Mouse (Mus musculus): ENCODE measurements at regions not wholly inside any gene's neighbourhood (a gene's known extent, or its start where the extent isn't known, plus 50 kb on each side); places are given as distances from the start of the nearest gene placed in this dataset.
A peak's percentile ranks its signal among the peaks of the same experiment; 100 is the strongest.

GRCm38 (mm10) chr10:110587529-110587928 is 131.5 kb upstream of the Nav3 start:
- H3K36me3 ChIP-seq, result no peaks in the 10 kb centered on the region
- H3K4me3 ChIP-seq, result no peak overlapping the region
- no peak overlapping the region for H3K27ac ChIP-seq
- 74% methylated on average over 13 of the region's 13 CpGs for WGBS
- H3K4me1 ChIP-seq (replicated peaks), result no peaks in the 10 kb centered on the region
- no peaks in the 10 kb centered on the region for H3K9me3 ChIP-seq
- no peaks in the 10 kb centered on the region for H3K27me3 ChIP-seq (ENCODE audit: insufficient read depth, poor library complexity, severe bottlenecking)
- DNase-seq (ENCODE audit: low spot score), result no peak

GRCm38 (mm10) chr10:110600352-110600853 is 144.4 kb upstream of the Nav3 start:
- H3K27ac ChIP-seq, result 0 out of 2 replicates have a peak overlapping the region, but pooled peaks have one; percentile 29
- 84% methylated on average over 11 of the region's 11 CpGs for WGBS
- no peak overlapping the region for H3K4me3 ChIP-seq
- no peak for DNase-seq (ENCODE audit: low spot score)
- no peaks in the 10 kb centered on the region for H3K9me3 ChIP-seq
- H3K27me3 ChIP-seq (ENCODE audit: insufficient read depth, poor library complexity, severe bottlenecking), result no peaks in the 10 kb centered on the region
- no peaks in the 10 kb centered on the region for H3K36me3 ChIP-seq
- no peaks in the 10 kb centered on the region for H3K4me1 ChIP-seq (replicated peaks)

- Histone ChIP-seq H3K27me3 (ENCODE audit: insufficient read depth, poor library complexity, severe bottlenecking) (no peaks in the 10 kb centered on the region), H3K36me3 (no peaks in the 10 kb centered on the region), H3K4me1 (replicated peaks) (no peaks in the 10 kb centered on the region), H3K27ac (no peak overlapping the region), H3K9me3 (0 out of 2 replicates have a peak, but pooled peaks cover 11% of the 10 kb centered on the region), H3K4me3 (no peak overlapping the region)
- no peak for DNase-seq (ENCODE audit: low spot score)
- WGBS, result 83% methylated on average over 9 of the region's 9 CpGs
These were observed 134.9 kb upstream of the E2f7 start for GRCm38 (mm10) chr10:110610336-110610735.

- Histone ChIP-seq H3K4me3 (no peak overlapping the region), H3K9me3 (0 out of 2 replicates have a peak, but pooled peaks cover 11% of the 10 kb centered on the region), H3K27ac (no peak overlapping the region), H3K27me3 (ENCODE audit: insufficient read depth, poor library complexity, severe bottlenecking) (no peaks in the 10 kb centered on the region), H3K4me1 (replicated peaks) (no peaks in the 10 kb centered on the region), H3K36me3 (no peaks in the 10 kb centered on the region)
- DNase-seq (ENCODE audit: low spot score), result no peak
- 44% methylated on average over 1 of the region's 1 CpGs for WGBS
These were observed 128.2 kb upstream of the E2f7 start for GRCm38 (mm10) chr10:110617004-110617403.

- no peak overlapping the region for H3K27ac ChIP-seq
- H3K4me3 ChIP-seq, result no peak overlapping the region
- no peak for DNase-seq (ENCODE audit: low spot score)
- H3K4me1 ChIP-seq (replicated peaks), result no peaks in the 10 kb centered on the region
- H3K36me3 ChIP-seq, result no peaks in the 10 kb centered on the region
- H3K9me3 ChIP-seq, result no peaks in the 10 kb centered on the region
- H3K27me3 ChIP-seq (ENCODE audit: insufficient read depth, poor library complexity, severe bottlenecking), result no peaks in the 10 kb centered on the region
- WGBS, result 86% methylated on average over 7 of the region's 7 CpGs
These were observed 126.0 kb upstream of the E2f7 start for GRCm38 (mm10) chr10:110619193-110619592.

- no peak overlapping the region for H3K4me3 ChIP-seq
- no peaks in the 10 kb centered on the region for H3K36me3 ChIP-seq
- WGBS, result 89% methylated on average over 3 of the region's 3 CpGs
- no peaks in the 10 kb centered on the region for H3K9me3 ChIP-seq
- DNase-seq (ENCODE audit: low spot score), result no peak
- H3K27ac ChIP-seq, result no peak overlapping the region
- no peaks in the 10 kb centered on the region for H3K4me1 ChIP-seq (replicated peaks)
- H3K27me3 ChIP-seq (ENCODE audit: insufficient read depth, poor library complexity, severe bottlenecking), result no peaks in the 10 kb centered on the region
These were observed 119.6 kb upstream of the E2f7 start for GRCm38 (mm10) chr10:110625644-110626043.

- Histone ChIP-seq H3K27me3 (ENCODE audit: insufficient read depth, poor library complexity, severe bottlenecking) (no peaks in the 10 kb centered on the region), H3K27ac (no peak overlapping the region), H3K4me1 (replicated peaks) (peaks cover 13% of the 10 kb centered on the region; the same call in 1 of the 2 replicates), H3K4me3 (no peak overlapping the region), H3K36me3 (no peaks in the 10 kb centered on the region), H3K9me3 (no peaks in the 10 kb centered on the region)
- DNase-seq (ENCODE audit: low spot score), result no peak
- 36% methylated on average over 10 of the region's 10 CpGs for WGBS
These were observed 104.8 kb upstream of the E2f7 start for GRCm38 (mm10) chr10:110640406-110640805.

GRCm38 (mm10) chr10:110642065-110642690 is 103.1 kb upstream of the E2f7 start:
- H3K27ac ChIP-seq, result no peak overlapping the region
- H3K4me3 ChIP-seq, result no peak overlapping the region
- no peaks in the 10 kb centered on the region for H3K9me3 ChIP-seq
- peaks cover 13% of the 10 kb centered on the region; the same call in 1 of the 2 replicates for H3K4me1 ChIP-seq (replicated peaks)
- 70% methylated on average over 19 of the region's 19 CpGs for WGBS
- H3K27me3 ChIP-seq (ENCODE audit: insufficient read depth, poor library complexity, severe bottlenecking), result no peaks in the 10 kb centered on the region
- no peaks in the 10 kb centered on the region for H3K36me3 ChIP-seq
- peak; percentile 15 for DNase-seq (ENCODE audit: low spot score)

GRCm38 (mm10) chr10:110647603-110648002 is 97.6 kb upstream of the E2f7 start:
- Histone ChIP-seq H3K4me1 (replicated peaks) (no peaks in the 10 kb centered on the region), H3K9me3 (no peaks in the 10 kb centered on the region), H3K36me3 (no peaks in the 10 kb centered on the region), H3K27me3 (ENCODE audit: insufficient read depth, poor library complexity, severe bottlenecking) (no peaks in the 10 kb centered on the region), H3K4me3 (no peak overlapping the region), H3K27ac (no peak overlapping the region)
- 88% methylated on average over 7 of the region's 7 CpGs for WGBS
- DNase-seq (ENCODE audit: low spot score), result no peak

- WGBS, result 72% methylated on average over 6 of the region's 6 CpGs
These were observed 95.1 kb upstream of the E2f7 start for GRCm38 (mm10) chr10:110650107-110650506.

GRCm38 (mm10) chr10:110650851-110651250 is 94.4 kb upstream of the E2f7 start:
- no peak for DNase-seq (ENCODE audit: low spot score)
- Histone ChIP-seq H3K4me1 (replicated peaks) (no peaks in the 10 kb centered on the region), H3K27ac (no peak overlapping the region), H3K27me3 (ENCODE audit: insufficient read depth, poor library complexity, severe bottlenecking) (no peaks in the 10 kb centered on the region), H3K4me3 (no peak overlapping the region), H3K36me3 (no peaks in the 10 kb centered on the region), H3K9me3 (no peaks in the 10 kb centered on the region)

More at GRCm38 (mm10) chr10:110650107-110650506, 95.1 kb upstream of the E2f7 start:
- Histone ChIP-seq H3K4me3 (no peak overlapping the region), H3K4me1 (replicated peaks) (no peaks in the 10 kb centered on the region), H3K9me3 (no peaks in the 10 kb centered on the region), H3K27me3 (ENCODE audit: insufficient read depth, poor library complexity, severe bottlenecking) (no peaks in the 10 kb centered on the region), H3K27ac (no peak overlapping the region), H3K36me3 (no peaks in the 10 kb centered on the region)
- DNase-seq (ENCODE audit: low spot score), result no peak

GRCm38 (mm10) chr10:110654070-110654469 is 91.2 kb upstream of the E2f7 start:
- H3K36me3 ChIP-seq, result no peaks in the 10 kb centered on the region
- WGBS, result 91% methylated on average over 6 of the region's 6 CpGs
- no peak for DNase-seq (ENCODE audit: low spot score)

GRCm38 (mm10) chr10:110658153-110658695 is 87.0 kb upstream of the E2f7 start:
- 88% methylated on average over 4 of the region's 4 CpGs for WGBS
- H3K27me3 ChIP-seq (ENCODE audit: insufficient read depth, poor library complexity, severe bottlenecking), result no peaks in the 10 kb centered on the region
- DNase-seq (ENCODE audit: low spot score), result no peak
- no peaks in the 10 kb centered on the region for H3K9me3 ChIP-seq
- H3K4me3 ChIP-seq, result no peak overlapping the region
- H3K4me1 ChIP-seq (replicated peaks), result no peaks in the 10 kb centered on the region
- no peaks in the 10 kb centered on the region for H3K36me3 ChIP-seq
- no peak overlapping the region for H3K27ac ChIP-seq

More at GRCm38 (mm10) chr10:110654070-110654469, 91.2 kb upstream of the E2f7 start:
- H3K27me3 ChIP-seq (ENCODE audit: insufficient read depth, poor library complexity, severe bottlenecking), result no peaks in the 10 kb centered on the region
- H3K9me3 ChIP-seq, result no peaks in the 10 kb centered on the region
- no peak overlapping the region for H3K27ac ChIP-seq
- H3K4me1 ChIP-seq (replicated peaks), result no peaks in the 10 kb centered on the region
- no peak overlapping the region for H3K4me3 ChIP-seq
